In genomic region chr8:66623361-66623760, GRCm38 (mm10) we compare ENCODE assay signal across 28 mouse cellular contexts.
DNase-seq lines count a peak whose midpoint lies in the region; ATAC-seq lines count a peak whose summit lies in the region.
"Had no signal": no experiment of that assay in that cellular context is flagged by ENCODE, and none has a peak within 500 bp of the region (broad histone marks: within the 10 kb centered on the region; RNA-seq: fewer than 3 reads in every experiment).

No protein-coding gene starts in this region.

- no peak overlapping the region for H3K4me2 ChIP-seq in hindbrain, embryonic 16.5 days (ENCODE audit: low read length)
- no peak overlapping the region for H3K4me2 ChIP-seq in midbrain, embryonic 11.5 days
- H3K4me2 ChIP-seq in midbrain, embryonic 13.5 days (replicated peaks): no peak overlapping the region
- H3K4me2 ChIP-seq: forebrain, embryonic 15.5 days; heart, embryonic 13.5 days; hindbrain, embryonic 12.5 days; limb, embryonic 13.5 days; liver, embryonic 13.5 days; neural tube, embryonic 15.5 days had no signal

- no peak overlapping the region for H3K9ac ChIP-seq in hindbrain, embryonic 16.5 days (ENCODE audit: low read depth, low read length)
- no peak overlapping the region for H3K9ac ChIP-seq in midbrain, embryonic 11.5 days (ENCODE audit: low read length)
- H3K9ac ChIP-seq in midbrain, embryonic 13.5 days (replicated peaks): no peak overlapping the region
- H3K9ac ChIP-seq: forebrain, embryonic 15.5 days; heart, embryonic 13.5 days; hindbrain, embryonic 12.5 days; limb, embryonic 13.5 days; liver, embryonic 13.5 days; neural tube, embryonic 15.5 days had no signal

- H3K27ac ChIP-seq in hindbrain, embryonic 16.5 days (ENCODE audit: low read depth, low read length): no peak overlapping the region
- no peak overlapping the region for H3K27ac ChIP-seq in hindbrain, embryonic 10.5 days
- H3K27ac ChIP-seq in midbrain, embryonic 11.5 days (ENCODE audit: low read depth, low read length): no peak overlapping the region
- no peak overlapping the region for H3K27ac ChIP-seq in midbrain, embryonic 13.5 days
- H3K27ac ChIP-seq: forebrain, embryonic 15.5 days; gastrocnemius, adult 2 months; heart, adult 2 months; heart, embryonic 13.5 days; hindbrain, embryonic 12.5 days; left cerebral cortex, adult 2 months; limb, embryonic 13.5 days; liver, embryonic 13.5 days; neural tube, embryonic 15.5 days had no signal

- H3K27me3 ChIP-seq in hindbrain, embryonic 16.5 days (replicated peaks; ENCODE audit: control insufficient read depth, insufficient read depth, low read length): no peaks in the 10 kb centered on the region
- H3K27me3 ChIP-seq in hindbrain, embryonic 10.5 days (ENCODE audit: insufficient read depth, poor library complexity, severe bottlenecking): no peaks in the 10 kb centered on the region
- no peaks in the 10 kb centered on the region for H3K27me3 ChIP-seq in midbrain, embryonic 11.5 days (ENCODE audit: control insufficient read depth, insufficient read depth, low read length)
- no peaks in the 10 kb centered on the region for H3K27me3 ChIP-seq in midbrain, embryonic 13.5 days
- H3K27me3 ChIP-seq: CH12.LX; forebrain, embryonic 15.5 days; heart, embryonic 13.5 days; hindbrain, embryonic 12.5 days; limb, embryonic 13.5 days; liver, embryonic 13.5 days; neural tube, embryonic 15.5 days had no signal

- peak; percentile 63 for ATAC-seq in hindbrain, embryonic 16.5 days
- no peak for ATAC-seq in midbrain, embryonic 11.5 days (ENCODE audit: low FRiP score)
- ATAC-seq in midbrain, embryonic 13.5 days: no peak
- ATAC-seq: forebrain, embryonic 15.5 days; intestine, postnatal 0 days had no signal

- no peak for DNase-seq in hindbrain, embryonic 10.5 days (ENCODE audit: low spot score)
- DNase-seq in midbrain, embryonic 11.5 days (ENCODE audit: low spot score, missing footprints): peak; percentile 28
- DNase-seq in adipocyte (ENCODE audit: low spot score): peak; percentile 11
- peak; percentile 10 for DNase-seq in telencephalon, adult 2 months (ENCODE audit: low read depth, low spot score)
- no peak for DNase-seq in ovary, postnatal 10 days (ENCODE audit: low spot score)
- DNase-seq: adrenal gland, postnatal 10 days; cerebellum, adult 18-20 months; gastrocnemius, adult 2 months; heart, adult 2 months; kidney, adult 9 months; kidney, postnatal 14 days; liver, embryonic 13.5 days; lung, adult 2 months; lung, postnatal 14 days; right cerebral cortex, adult 18-20 months; spleen, adult 18-20 months; thymus, adult 18-20 months; thymus, postnatal 25 days had no signal

- no peaks in the 10 kb centered on the region for H3K4me1 ChIP-seq in hindbrain, embryonic 16.5 days (ENCODE audit: control insufficient read depth, insufficient read depth, low read depth, low read length)
- H3K4me1 ChIP-seq in hindbrain, embryonic 10.5 days (replicated peaks): no peaks in the 10 kb centered on the region
- no peaks in the 10 kb centered on the region for H3K4me1 ChIP-seq in midbrain, embryonic 11.5 days (ENCODE audit: control insufficient read depth, insufficient read depth, low read length)
- no peaks in the 10 kb centered on the region for H3K4me1 ChIP-seq in midbrain, embryonic 13.5 days (replicated peaks)
- H3K4me1 ChIP-seq: forebrain, embryonic 15.5 days; hindbrain, embryonic 12.5 days; limb, embryonic 13.5 days; liver, embryonic 13.5 days; neural tube, embryonic 15.5 days had no signal

- H3K36me3 ChIP-seq in hindbrain, embryonic 16.5 days (ENCODE audit: control insufficient read depth, insufficient read depth, low read length): no peaks in the 10 kb centered on the region
- H3K36me3 ChIP-seq in hindbrain, embryonic 10.5 days: no peaks in the 10 kb centered on the region
- no peaks in the 10 kb centered on the region for H3K36me3 ChIP-seq in midbrain, embryonic 11.5 days (ENCODE audit: control insufficient read depth, insufficient read depth, low read length)
- H3K36me3 ChIP-seq in midbrain, embryonic 13.5 days: no peaks in the 10 kb centered on the region
- H3K36me3 ChIP-seq: forebrain, embryonic 15.5 days; heart, embryonic 13.5 days; hindbrain, embryonic 12.5 days; limb, embryonic 13.5 days; liver, embryonic 13.5 days; neural tube, embryonic 15.5 days had no signal

- WGBS in hindbrain, embryonic 16.5 days: 54% methylated on average over 3 of the region's 3 CpGs
- WGBS in hindbrain, embryonic 10.5 days: 80% methylated on average over 3 of the region's 3 CpGs
- WGBS in midbrain, embryonic 11.5 days: 80% methylated on average over 3 of the region's 3 CpGs
- 65% methylated on average over 3 of the region's 3 CpGs for WGBS in midbrain, embryonic 13.5 days

- H3K9me3 ChIP-seq in hindbrain, embryonic 16.5 days (ENCODE audit: control insufficient read depth, low read length): no peaks in the 10 kb centered on the region
- H3K9me3 ChIP-seq in hindbrain, embryonic 10.5 days: no peaks in the 10 kb centered on the region
- H3K9me3 ChIP-seq in midbrain, embryonic 11.5 days (ENCODE audit: control insufficient read depth, low read length): no peaks in the 10 kb centered on the region
- H3K9me3 ChIP-seq in midbrain, embryonic 13.5 days: no peaks in the 10 kb centered on the region
- H3K9me3 ChIP-seq: forebrain, embryonic 15.5 days; heart, embryonic 13.5 days; hindbrain, embryonic 12.5 days; limb, embryonic 13.5 days; liver, embryonic 13.5 days; neural tube, embryonic 15.5 days had no signal

- no peak overlapping the region for H3K4me3 ChIP-seq in hindbrain, embryonic 16.5 days (ENCODE audit: low read length)
- no peak overlapping the region for H3K4me3 ChIP-seq in hindbrain, embryonic 10.5 days
- H3K4me3 ChIP-seq in midbrain, embryonic 11.5 days (ENCODE audit: low read depth, low read length): no peak overlapping the region
- H3K4me3 ChIP-seq in midbrain, embryonic 13.5 days (replicated peaks): no peak overlapping the region
- H3K4me3 ChIP-seq: forebrain, embryonic 15.5 days; gastrocnemius, adult 2 months; heart, adult 2 months; heart, embryonic 13.5 days; hindbrain, embryonic 12.5 days; left cerebral cortex, adult 2 months; limb, embryonic 13.5 days; liver, embryonic 13.5 days; neural tube, embryonic 15.5 days had no signal

Comparison
In these comparisons a context has a peak if more than half of its experiments do, and no peak if none do; other contexts are left out.
1. DNase-seq: peak in midbrain, embryonic 11.5 days (single experiment), adipocyte (single experiment) and telencephalon, adult 2 months (single experiment); none in hindbrain, embryonic 10.5 days (single experiment) and ovary, postnatal 10 days (single experiment).